In genomic region chr1:39911446-39911845, GRCm38 (mm10) we compare ENCODE assay signal across 8 mouse cellular contexts. TPM values are rescaled to one million over a fixed set of nuclear protein-coding genes. Genes with fewer than 3 reads are reported as not detected.
A peak's percentile ranks its signal among the peaks of the same experiment; 100 is the strongest.
DNase-seq lines count a peak whose midpoint lies in the region; ATAC-seq and TF ChIP-seq lines count a peak whose summit lies in the region.

No protein-coding gene starts in this region.

- H3K36me3 ChIP-seq in forebrain, embryonic 13.5 days (ENCODE audit: poor library complexity, severe bottlenecking) = peaks cover 49% of the 10 kb centered on the region
- H3K36me3 ChIP-seq in forebrain, embryonic 10.5 days (replicated peaks) = peaks cover 100% of the 10 kb centered on the region
- H3K36me3 ChIP-seq in midbrain, embryonic 11.5 days (ENCODE audit: control insufficient read depth, insufficient read depth, low read length) = peaks cover 12% of the 10 kb centered on the region
- peaks cover 97% of the 10 kb centered on the region for H3K36me3 ChIP-seq in midbrain, embryonic 10.5 days
- H3K36me3 ChIP-seq in liver, postnatal 0 days (replicated peaks; ENCODE audit: insufficient read depth, low read length) = peaks cover 4% of the 10 kb centered on the region; the same call in 1 of the 2 replicates

- no peaks in the 10 kb centered on the region for H3K9me3 ChIP-seq in forebrain, embryonic 13.5 days (replicated peaks)
- peaks cover 17% of the 10 kb centered on the region for H3K9me3 ChIP-seq in forebrain, embryonic 10.5 days
- H3K9me3 ChIP-seq in midbrain, embryonic 11.5 days (ENCODE audit: control insufficient read depth, low read length) = no peaks in the 10 kb centered on the region; the same call in 1 of the 2 replicates
- H3K9me3 ChIP-seq in midbrain, embryonic 10.5 days (replicated peaks) = peaks cover 11% of the 10 kb centered on the region; the same call in 1 of the 2 replicates
- H3K9me3 ChIP-seq in liver, postnatal 0 days (ENCODE audit: low read length) = no peaks in the 10 kb centered on the region

- intact Hi-C loops in heart, postnatal 14 days (cut with DNase I) = no loop called here

- WGBS in forebrain, embryonic 13.5 days = 73% methylated on average over 3 of the region's 3 CpGs
- 80% methylated on average over 3 of the region's 3 CpGs for WGBS in forebrain, embryonic 10.5 days
- 73% methylated on average over 3 of the region's 3 CpGs for WGBS in midbrain, embryonic 11.5 days
- 84% methylated on average over 3 of the region's 3 CpGs for WGBS in midbrain, embryonic 10.5 days
- 39% methylated on average over 3 of the region's 3 CpGs for WGBS in liver, postnatal 0 days (ENCODE audit: insufficient replicate concordance)

- H3K9ac ChIP-seq in forebrain, embryonic 13.5 days = no peak overlapping the region
- H3K9ac ChIP-seq in midbrain, embryonic 11.5 days (ENCODE audit: low read length) = no peak overlapping the region
- no peak overlapping the region for H3K9ac ChIP-seq in liver, postnatal 0 days (replicated peaks)

- no peak overlapping the region for H3K4me3 ChIP-seq in forebrain, embryonic 13.5 days
- H3K4me3 ChIP-seq in forebrain, embryonic 10.5 days = no peak overlapping the region
- no peak overlapping the region for H3K4me3 ChIP-seq in midbrain, embryonic 11.5 days (ENCODE audit: low read depth, low read length)
- no peak overlapping the region for H3K4me3 ChIP-seq in midbrain, embryonic 10.5 days
- H3K4me3 ChIP-seq in liver, postnatal 0 days (ENCODE audit: low read depth, low read length) = no peak overlapping the region

- ATAC-seq in forebrain, embryonic 13.5 days = peak; percentile 46
- ATAC-seq in midbrain, embryonic 11.5 days (ENCODE audit: low FRiP score) = peak; percentile 18; the same call in 1 of the 2 replicates
- ATAC-seq in liver, postnatal 0 days = peak; percentile 36; the same call in 1 of the 2 replicates

- peaks cover 69% of the 10 kb centered on the region for H3K4me1 ChIP-seq in forebrain, embryonic 13.5 days
- H3K4me1 ChIP-seq in forebrain, embryonic 10.5 days = peaks cover 32% of the 10 kb centered on the region
- H3K4me1 ChIP-seq in midbrain, embryonic 11.5 days (ENCODE audit: control insufficient read depth, insufficient read depth, low read length) = 0 out of 2 replicates have a peak, but pooled peaks cover 2% of the 10 kb centered on the region
- peaks cover 15% of the 10 kb centered on the region for H3K4me1 ChIP-seq in midbrain, embryonic 10.5 days
- peaks cover 13% of the 10 kb centered on the region for H3K4me1 ChIP-seq in liver, postnatal 0 days (ENCODE audit: insufficient read depth)

- H3K27me3 ChIP-seq in forebrain, embryonic 13.5 days = no peaks in the 10 kb centered on the region
- no peaks in the 10 kb centered on the region for H3K27me3 ChIP-seq in forebrain, embryonic 10.5 days (ENCODE audit: poor library complexity, severe bottlenecking)
- H3K27me3 ChIP-seq in midbrain, embryonic 11.5 days (ENCODE audit: control insufficient read depth, insufficient read depth, low read length) = no peaks in the 10 kb centered on the region
- no peaks in the 10 kb centered on the region for H3K27me3 ChIP-seq in midbrain, embryonic 10.5 days (ENCODE audit: low read depth, poor library complexity, severe bottlenecking)
- no peaks in the 10 kb centered on the region for H3K27me3 ChIP-seq in liver, postnatal 0 days (ENCODE audit: insufficient read depth, low read length)

- no peak for TF ChIP-seq EP300 in liver, postnatal 0 days (IDR thresholded peaks at IDR 0.05; ENCODE audit: low read depth)

- no peak overlapping the region for H3K4me2 ChIP-seq in forebrain, embryonic 13.5 days
- no peak overlapping the region for H3K4me2 ChIP-seq in midbrain, embryonic 11.5 days
- no peak overlapping the region for H3K4me2 ChIP-seq in liver, postnatal 0 days (ENCODE audit: low read depth, low read length)

- peak; percentile 84 for TF ChIP-seq CTCF in liver, postnatal 0 days (IDR thresholded peaks at IDR 0.05; ENCODE audit: low read depth)

- no peak for DNase-seq in forebrain, embryonic 10.5 days (ENCODE audit: extremely low spot score, low spot score)
- DNase-seq in midbrain, embryonic 11.5 days (ENCODE audit: low spot score, missing footprints) = peak; percentile 88
- no peak for DNase-seq in midbrain, embryonic 10.5 days (ENCODE audit: low spot score)
- peak; percentile 66 for DNase-seq in ZHBTc4 (ENCODE audit: low read depth, low spot score)
- peak; percentile 50 to 71 for DNase-seq in heart, postnatal 14 days
- DNase-seq in liver, postnatal 0 days = no peak
- peak; percentile 72 for DNase-seq in thymus, postnatal 0 days (ENCODE audit: low spot score)

- H3K27ac ChIP-seq in forebrain, embryonic 13.5 days = no peak overlapping the region
- no peak overlapping the region for H3K27ac ChIP-seq in forebrain, embryonic 10.5 days
- no peak overlapping the region for H3K27ac ChIP-seq in midbrain, embryonic 11.5 days (ENCODE audit: low read depth, low read length)
- no peak overlapping the region for H3K27ac ChIP-seq in midbrain, embryonic 10.5 days (replicated peaks)
- no peak overlapping the region for H3K27ac ChIP-seq in liver, postnatal 0 days (ENCODE audit: low read depth)

RNA-seq across cellular contexts. Expression of gene Map4k4, which starts 10.7 kb away (rescaled TPM):
- polyA plus RNA-seq in forebrain, embryonic 13.5 days (2015; fragmentation: Nextera tagmentation; extraction: Ambion mirVana) = 49.9 and 50.0 TPM in 2 replicates
- polyA plus RNA-seq in forebrain, embryonic 10.5 days (2016; fragmentation: Nextera tagmentation; extraction: Ambion mirVana) = 28.3 and 31.0 TPM in 2 replicates
- polyA plus RNA-seq in midbrain, embryonic 11.5 days (2014; fragmentation: Nextera tagmentation; extraction: Ambion mirVana) = 30.7 and 33.7 TPM in 2 replicates
- 25.1 and 37.8 TPM in 2 replicates for polyA plus RNA-seq in midbrain, embryonic 10.5 days (2016; fragmentation: Nextera tagmentation; extraction: Ambion mirVana)
- total RNA-seq in heart, postnatal 14 days (2021) = 100 to 1,000 TPM; 175 to 185 TPM
- 4.0 and 4.2 TPM in 2 replicates for polyA plus RNA-seq in liver, postnatal 0 days (2015; fragmentation: Nextera tagmentation; extraction: Ambion mirVana)
- polyA plus RNA-seq in thymus, postnatal 0 days (2015; fragmentation: Nextera tagmentation; extraction: Ambion mirVana) = 19.7 and 32.0 TPM in 2 replicates

Comparison
In these comparisons a context has a peak if more than half of its experiments do, and no peak if none do; other contexts are left out.
1. DNase-seq: peak in midbrain, embryonic 11.5 days (single experiment), ZHBTc4 (single experiment), heart, postnatal 14 days (2 of 2) and thymus, postnatal 0 days (single experiment); none in forebrain, embryonic 10.5 days (single experiment), midbrain, embryonic 10.5 days (single experiment) and liver, postnatal 0 days (single experiment).
2. Peak in every context shown above with its lines, with median percentiles within 50 percentile points of each other: ATAC-seq.